Mouse (Mus musculus): ENCODE measurements around the gene Hsf5.

Gene Hsf5

GRCm38 (mm10) chr11:87587211-87587874 lies 29.6 kb upstream of the Hsf5 start:
- in situ Hi-C loops (cut with MboI; ENCODE audit: low pct_unique_long_range_greater_than_20kb in 1 of 2, low sequenced_read_pairs in 2 of 2, unreplicated experiment in 1 of 2): no loop called here

DNA sequence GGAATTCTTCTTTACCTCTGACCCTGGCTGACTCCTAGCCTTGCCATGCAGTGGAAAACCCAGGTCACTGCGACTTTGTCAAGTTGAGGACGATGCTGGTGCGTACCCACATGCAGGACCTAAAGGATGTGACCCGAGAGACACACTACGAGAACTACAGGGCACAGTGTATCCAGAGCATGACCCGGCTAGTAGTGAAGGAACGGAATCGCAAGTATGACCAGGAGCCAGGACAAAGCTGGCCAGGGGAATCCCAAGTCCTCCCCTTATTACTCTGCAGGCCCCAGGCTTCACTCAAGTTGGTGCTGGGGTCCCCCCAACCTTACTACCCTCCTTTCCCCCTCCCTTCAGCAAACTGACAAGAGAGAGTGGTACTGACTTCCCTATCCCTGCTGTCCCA lies 27.4 kb upstream of the Hsf5 start:
- in situ Hi-C loops (cut with MboI; ENCODE audit: low pct_unique_long_range_greater_than_20kb in 1 of 2, low sequenced_read_pairs in 2 of 2, unreplicated experiment in 1 of 2): no loop called here

DNA sequence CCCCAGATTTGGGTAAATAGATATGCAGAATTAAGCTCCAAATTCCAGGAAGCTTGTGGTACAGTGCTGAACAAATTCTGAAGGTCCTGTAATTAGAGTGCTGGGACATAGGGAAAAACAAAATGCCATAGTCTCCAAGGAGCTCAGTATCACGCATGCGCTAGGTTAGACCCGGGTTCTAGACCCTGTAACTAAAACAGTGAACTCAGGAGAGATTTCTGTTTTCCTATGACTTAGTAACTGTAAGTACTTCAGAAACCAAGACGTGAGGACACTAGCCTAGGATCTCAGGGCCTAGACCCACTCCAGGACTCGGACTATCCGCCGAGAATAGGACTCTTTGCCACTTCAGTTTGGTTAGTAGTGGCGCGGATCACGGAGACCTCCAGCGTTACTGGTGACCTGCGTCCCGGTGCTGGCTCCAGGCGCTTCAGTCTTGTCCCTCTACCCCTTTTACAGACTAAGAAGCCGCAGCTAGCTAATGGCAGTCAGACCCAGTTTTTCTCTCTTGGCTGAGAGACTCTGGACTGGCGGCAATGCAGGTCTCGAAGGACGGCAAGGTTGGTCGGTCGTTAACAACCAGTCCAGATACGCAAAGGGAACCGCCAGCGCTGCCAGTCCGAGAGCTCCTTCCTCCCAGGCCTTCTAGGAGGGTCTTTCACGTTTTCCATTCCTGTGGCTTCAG lies 26.0 kb upstream of the Hsf5 start:
- in situ Hi-C loops (cut with MboI; ENCODE audit: low pct_unique_long_range_greater_than_20kb in 1 of 2, low sequenced_read_pairs in 2 of 2, unreplicated experiment in 1 of 2): no loop called here

- in situ Hi-C loops (cut with MboI; ENCODE audit: low pct_unique_long_range_greater_than_20kb in 1 of 2, low sequenced_read_pairs in 2 of 2, unreplicated experiment in 1 of 2): no loop called here
These were observed 25.2 kb upstream of the Hsf5 start, which contains the start of gene Mtmr4 for GRCm38 (mm10) chr11:87591526-87592353. Gene Mtmr4, plus strand, starts transcription at chr11:87592162.

DNA sequence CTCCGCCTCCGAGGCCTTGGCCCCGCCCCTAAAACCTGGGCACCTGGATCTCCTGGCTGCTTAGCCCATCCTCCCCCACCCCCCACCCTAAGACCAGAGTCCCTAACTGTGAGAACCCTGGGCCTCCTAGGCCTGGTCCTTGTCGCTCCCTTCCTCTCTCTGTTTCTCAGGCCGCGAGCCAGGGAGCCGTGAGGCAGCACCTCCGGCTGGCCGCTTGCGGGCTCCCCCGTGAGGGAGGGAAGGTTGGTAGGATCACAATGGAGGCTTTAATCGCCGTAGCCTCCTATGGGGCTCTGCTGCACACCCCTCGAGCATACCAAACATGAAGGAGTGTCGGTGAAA lies 24.6 kb upstream of the Hsf5 start:
- in situ Hi-C loops (cut with MboI; ENCODE audit: low pct_unique_long_range_greater_than_20kb in 1 of 2, low sequenced_read_pairs in 2 of 2, unreplicated experiment in 1 of 2): no loop called here

DNA sequence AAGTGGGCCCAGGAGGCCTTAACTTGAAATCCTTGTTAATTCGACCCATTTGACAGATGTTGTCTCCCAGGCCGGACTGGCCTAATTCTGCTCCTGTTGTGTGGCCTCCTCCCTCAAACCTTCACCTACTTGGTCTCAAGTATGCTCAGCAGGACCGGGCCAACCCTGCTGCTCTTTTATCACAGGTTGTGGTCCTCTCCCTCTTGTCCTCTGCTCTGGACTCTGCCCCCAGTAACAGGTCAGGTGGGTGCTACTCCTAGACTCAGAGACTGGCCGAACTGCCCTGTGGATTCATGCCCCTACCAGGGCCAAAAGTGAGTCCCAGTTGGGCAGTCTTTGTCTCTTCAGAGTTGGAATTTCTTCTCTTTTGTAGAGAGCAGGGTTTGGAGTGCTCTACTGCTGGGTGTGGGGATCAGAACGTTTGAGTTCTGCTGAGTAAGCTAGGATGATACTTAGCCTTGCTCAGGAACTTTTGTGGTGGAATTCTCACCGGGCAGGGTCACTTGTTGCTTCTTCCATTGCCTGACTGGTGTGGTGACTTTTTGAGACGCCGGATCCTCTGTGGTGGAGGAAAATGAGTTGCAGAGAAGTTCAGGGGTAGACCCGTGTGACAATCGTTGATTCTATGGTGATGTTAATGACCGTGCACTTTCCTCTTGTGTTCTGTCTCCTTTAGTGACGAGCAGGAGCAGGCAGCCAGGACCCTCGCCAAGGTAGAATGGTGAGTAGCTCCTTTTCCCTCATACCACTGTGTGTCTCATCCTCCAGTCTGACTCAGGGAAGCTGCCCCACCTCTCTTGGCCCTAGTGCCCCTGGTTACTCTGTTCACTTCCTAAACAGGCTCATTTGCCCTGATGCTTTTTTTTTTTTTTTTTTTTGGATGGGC lies 24.0 kb upstream of the Hsf5 start:
- in situ Hi-C loops (cut with MboI; ENCODE audit: low pct_unique_long_range_greater_than_20kb in 1 of 2, low sequenced_read_pairs in 2 of 2, unreplicated experiment in 1 of 2): no loop called here

GRCm38 (mm10) chr11:87595327-87595841 lies 21.6 kb upstream of the Hsf5 start:
- in situ Hi-C loops (cut with MboI; ENCODE audit: low pct_unique_long_range_greater_than_20kb in 1 of 2, low sequenced_read_pairs in 2 of 2, unreplicated experiment in 1 of 2): no loop called here

- in situ Hi-C loops (cut with MboI; ENCODE audit: low pct_unique_long_range_greater_than_20kb in 1 of 2, low sequenced_read_pairs in 2 of 2, unreplicated experiment in 1 of 2): no loop called here
These were observed 21.0 kb upstream of the Hsf5 start for GRCm38 (mm10) chr11:87595976-87596375.

- in situ Hi-C loops (cut with MboI; ENCODE audit: low pct_unique_long_range_greater_than_20kb in 1 of 2, low sequenced_read_pairs in 2 of 2, unreplicated experiment in 1 of 2): no loop called here
These were observed 20.5 kb upstream of the Hsf5 start for GRCm38 (mm10) chr11:87596492-87596891.

DNA sequence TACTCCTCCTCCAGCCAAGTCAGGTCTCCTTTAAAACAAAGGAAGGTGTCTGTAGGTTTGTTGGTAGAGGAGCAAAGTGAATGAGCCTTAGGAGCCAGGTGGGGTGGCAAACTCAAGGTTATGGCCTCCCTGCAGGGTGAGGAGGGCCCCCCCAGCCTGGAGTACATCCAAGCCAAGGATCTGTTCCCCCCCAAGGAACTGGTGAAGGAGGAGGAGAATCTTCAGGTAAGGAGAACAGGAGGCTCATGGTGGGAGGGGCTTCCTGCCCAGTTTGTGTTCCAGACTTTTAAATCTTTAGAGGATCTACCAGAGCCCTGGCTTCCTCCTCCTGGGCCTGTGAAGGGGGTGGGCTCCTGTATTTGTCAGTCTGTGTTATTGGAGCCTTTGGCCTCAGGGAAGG lies 19.9 kb upstream of the Hsf5 start:
- in situ Hi-C loops (cut with MboI; ENCODE audit: low pct_unique_long_range_greater_than_20kb in 1 of 2, low sequenced_read_pairs in 2 of 2, unreplicated experiment in 1 of 2): no loop called here

DNA sequence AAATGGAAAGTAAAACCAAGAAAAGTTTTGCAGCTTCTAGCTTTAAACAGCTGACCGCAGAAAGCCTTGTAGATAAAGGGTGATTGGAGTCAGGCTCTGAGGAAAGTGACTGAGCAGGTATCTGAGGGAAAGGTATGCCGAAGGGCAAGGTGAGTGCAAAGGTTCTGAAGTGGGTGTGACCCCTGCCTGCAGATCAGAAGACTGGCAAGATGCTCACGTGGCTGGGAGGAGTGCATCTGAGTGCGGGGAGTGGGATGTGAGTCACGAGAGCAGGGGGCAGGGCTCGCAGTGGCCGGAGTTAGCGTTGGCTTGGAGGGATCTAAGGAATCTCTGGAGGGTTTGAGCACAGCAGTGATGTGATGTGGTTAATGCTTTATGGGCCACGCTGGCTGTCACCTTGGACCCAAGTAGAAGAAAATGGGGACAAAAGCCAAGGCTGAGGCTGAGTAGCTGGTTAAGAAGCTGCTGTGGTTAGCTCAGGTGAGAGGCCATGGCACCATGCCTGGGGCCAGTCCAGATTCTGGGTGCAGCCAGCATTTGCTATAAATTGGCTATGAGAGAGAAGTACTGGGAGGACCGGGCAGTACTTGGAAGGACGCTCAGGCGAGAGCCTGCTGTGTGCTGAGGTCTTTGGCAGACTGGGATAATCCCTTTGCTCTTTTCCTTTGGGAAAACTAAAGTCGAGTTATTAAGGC lies 17.4 kb upstream of the Hsf5 start:
- in situ Hi-C loops (cut with MboI; ENCODE audit: low pct_unique_long_range_greater_than_20kb in 1 of 2, low sequenced_read_pairs in 2 of 2, unreplicated experiment in 1 of 2): no loop called here

DNA sequence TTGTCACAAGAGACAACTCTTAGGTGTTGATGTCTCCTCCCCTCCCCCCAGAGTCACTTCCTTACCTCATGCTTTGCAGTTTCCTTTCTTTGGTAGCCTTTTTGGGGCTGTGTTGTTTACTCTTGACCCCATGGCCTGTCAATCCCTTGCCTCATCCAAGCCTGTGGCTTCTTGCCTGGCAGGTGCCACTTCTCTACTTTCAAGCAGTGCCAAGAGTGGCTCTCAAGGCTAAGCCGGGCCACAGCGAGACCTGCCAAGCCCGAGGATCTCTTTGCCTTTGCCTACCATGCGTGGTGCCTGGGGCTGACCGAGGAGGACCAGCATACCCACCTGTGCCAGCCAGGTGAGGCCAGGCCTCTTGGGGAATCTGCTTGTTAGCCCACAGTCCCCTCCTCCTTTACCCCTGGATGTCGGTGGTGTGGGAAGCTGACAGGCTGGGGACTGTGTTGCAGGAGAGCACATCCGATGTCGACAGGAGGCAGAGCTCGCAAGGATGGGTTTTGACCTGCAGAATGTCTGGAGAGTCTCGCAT lies 16.6 kb upstream of the Hsf5 start:
- in situ Hi-C loops (cut with MboI; ENCODE audit: low pct_unique_long_range_greater_than_20kb in 1 of 2, low sequenced_read_pairs in 2 of 2, unreplicated experiment in 1 of 2): no loop called here

GRCm38 (mm10) chr11:87602234-87602633 lies 14.7 kb upstream of the Hsf5 start:
- in situ Hi-C loops (cut with MboI; ENCODE audit: low pct_unique_long_range_greater_than_20kb in 1 of 2, low sequenced_read_pairs in 2 of 2, unreplicated experiment in 1 of 2): no loop called here

- in situ Hi-C loops (cut with MboI; ENCODE audit: low pct_unique_long_range_greater_than_20kb in 1 of 2, low sequenced_read_pairs in 2 of 2, unreplicated experiment in 1 of 2): no loop called here
These were observed 13.4 kb upstream of the Hsf5 start for GRCm38 (mm10) chr11:87603571-87603970.

DNA sequence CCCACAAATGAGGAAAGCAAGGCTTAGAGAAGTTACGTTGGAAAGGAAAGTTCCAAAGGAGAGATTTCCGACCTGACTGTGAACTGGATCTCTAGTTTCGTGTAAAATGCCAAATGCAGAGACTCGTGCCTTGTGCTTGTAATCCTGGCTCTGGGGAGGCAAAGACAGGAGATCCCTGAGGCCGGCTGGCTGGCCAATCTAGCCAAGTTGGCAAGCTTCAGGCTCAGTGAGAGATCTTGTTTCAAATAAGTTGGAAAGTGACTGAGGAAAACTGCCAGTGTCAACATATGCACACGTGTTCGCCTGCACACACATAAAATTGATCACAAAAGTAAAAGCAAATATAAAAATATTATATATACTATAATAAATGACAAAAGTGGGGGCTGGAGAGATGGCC lies 7.7 kb upstream of the Hsf5 start:
- in situ Hi-C loops (cut with MboI; ENCODE audit: low pct_unique_long_range_greater_than_20kb in 1 of 2, low sequenced_read_pairs in 2 of 2, unreplicated experiment in 1 of 2): no loop called here

GRCm38 (mm10) chr11:87611547-87611946 lies 5.4 kb upstream of the Hsf5 start:
- in situ Hi-C loops (cut with MboI; ENCODE audit: low pct_unique_long_range_greater_than_20kb in 1 of 2, low sequenced_read_pairs in 2 of 2, unreplicated experiment in 1 of 2): no loop called here

GRCm38 (mm10) chr11:87613972-87614371 lies 3.0 kb upstream of the Hsf5 start:
- in situ Hi-C loops (cut with MboI; ENCODE audit: low pct_unique_long_range_greater_than_20kb in 1 of 2, low sequenced_read_pairs in 2 of 2, unreplicated experiment in 1 of 2): no loop called here

DNA sequence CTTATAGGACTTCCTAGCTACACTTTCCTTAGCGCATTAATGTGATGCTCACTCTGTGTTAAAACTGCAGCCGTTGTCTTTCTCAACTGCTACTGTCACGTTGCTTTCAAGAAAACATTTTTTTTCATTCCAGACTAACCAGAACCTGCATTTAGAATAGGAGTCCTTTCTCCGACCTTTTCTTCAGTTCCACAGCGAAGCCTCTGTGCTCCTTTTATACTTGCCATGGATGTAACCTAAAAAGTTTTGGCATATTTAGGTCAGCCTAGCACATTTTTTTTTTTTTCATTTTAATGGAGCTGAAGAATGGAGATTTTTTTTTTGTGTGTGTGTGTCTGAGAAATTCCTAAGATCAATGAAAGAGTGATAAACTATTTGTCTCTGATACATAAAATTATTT lies 1.4 kb upstream of the Hsf5 start:
- in situ Hi-C loops (cut with MboI; ENCODE audit: low pct_unique_long_range_greater_than_20kb in 1 of 2, low sequenced_read_pairs in 2 of 2, unreplicated experiment in 1 of 2): no loop called here
